Mouse (Mus musculus) hindbrain, embryonic 11.5 days (tissue): ENCODE measurements around the gene Gm49361. TPM values are rescaled to one million over a fixed set of nuclear protein-coding genes. Genes with fewer than 3 reads are reported as not detected.
"Not testable (repeated sequence)": the region's sequence is repeated elsewhere in the genome, so short reads cannot be mapped to it uniquely, and the experiment has no call there.

ENCODE experiments used
- ATAC-seq: fragments of 200-750 bp; cut with Nextera tagmentation; 2 replicates; pipeline ENCODE4 v1.8.0; 2017; ENCODE audit warnings: mild to moderate bottlenecking, moderate TSS enrichment, moderate library complexity; ENCODE audit not compliant: low FRiP score
- DNase-seq: peaks from one replicate; pipeline ENCODE4 v3.0.0-alpha.2; 2015; ENCODE audit warnings: low spot score
- H3K27ac ChIP-seq: fragments of 300-500 bp; sonication (generic); 2 replicates; pipeline ENCODE4 v1.5.1; 2014; ENCODE audit warnings: mild to moderate bottlenecking, low read depth, low read length
- H3K27me3 ChIP-seq: fragments of 300-500 bp; sonication (generic); 2 replicates; pipeline ENCODE4 v1.6.1; 2014; ENCODE audit warnings: mild to moderate bottlenecking, low read length, moderate library complexity, mixed read lengths; ENCODE audit not compliant: control insufficient read depth, insufficient read depth
- H3K36me3 ChIP-seq: fragments of 300-500 bp; sonication (generic); 2 replicates; pipeline ENCODE4 v1.6.1; 2014; ENCODE audit warnings: mild to moderate bottlenecking, low read length, moderate library complexity, mixed read lengths; ENCODE audit not compliant: control insufficient read depth, insufficient read depth
- H3K4me1 ChIP-seq: fragments of 300-500 bp; sonication (generic); replicated peaks from 2 replicates; pipeline ENCODE4 v1.6.1; 2014; ENCODE audit warnings: low read length, mixed read lengths; ENCODE audit not compliant: control insufficient read depth, insufficient read depth
- H3K4me2 ChIP-seq: fragments of 300-500 bp; sonication (generic); replicated peaks from 2 replicates; pipeline ENCODE4 v1.6.1; 2014; ENCODE audit warnings: mild to moderate bottlenecking, low read depth, low read length
- H3K4me3 ChIP-seq: fragments of 300-500 bp; sonication (generic); 2 replicates; pipeline ENCODE4 v1.5.1; 2014; ENCODE audit warnings: low read depth, low read length
- H3K9ac ChIP-seq: fragments of 300-500 bp; sonication (generic); 2 replicates; pipeline ENCODE4 v1.6.1; 2014; ENCODE audit warnings: low read depth, low read length
- H3K9me3 ChIP-seq: fragments of 300-500 bp; sonication (generic); 2 replicates; pipeline ENCODE4 v1.6.1; 2016; ENCODE audit warnings: low read length; ENCODE audit not compliant: control insufficient read depth
- WGBS: fragments of 180-500 bp; shearing (Covaris S2); extraction: QIAGEN DNeasy Blood & Tissue Kit; methylation state at CpG from one replicate; pipeline ENCODE4 v1.1.7; 2014; 5-methylcytosine and 5-hydroxymethylcytosine counted together
- polyA plus RNA-seq: library from polyadenylated mRNA; unstranded; fragments of >200 nt; fragmentation: Nextera tagmentation; extraction: Ambion mirVana; gene quantifications from 2 replicates; pipeline ENCODE4 v1.2.1, GENCODE M21; 2014

Gene Gm49361
- polyA plus RNA-seq, 1 experiment from 2014 or later: not detected

GRCm38 (mm10) chr14:57758237-57758636 is 12.3 kb upstream of the Gm49361 start, which contains the start of gene Lats2:
Lats2 (minus strand) TSS chr14:57758388.
- no peaks in the 10 kb centered on the region for H3K27me3 ChIP-seq
- no peak for DNase-seq
- no peaks in the 10 kb centered on the region for H3K9me3 ChIP-seq
- no peak for ATAC-seq
- H3K4me2 ChIP-seq: no peak within 1 kb of the TSS
- 74% methylated on average over 4 of the region's 4 CpGs for WGBS
- no peaks in the 10 kb centered on the region for H3K4me1 ChIP-seq
- H3K36me3 ChIP-seq: no peaks in the 10 kb centered on the region
- H3K9ac ChIP-seq: no peak within 1 kb of the TSS
- H3K27ac ChIP-seq: no peak within 1 kb of the TSS
- no peak within 1 kb of the TSS for H3K4me3 ChIP-seq

- DNase-seq (no peak), ATAC-seq (no peak)
- WGBS: 83% methylated on average over 4 of the region's 4 CpGs
- no peaks in the 10 kb centered on the region for H3K9me3 ChIP-seq
- H3K36me3 ChIP-seq: no peaks in the 10 kb centered on the region
- no peak overlapping the region for H3K4me2 ChIP-seq
- H3K4me1 ChIP-seq: no peaks in the 10 kb centered on the region
- no peaks in the 10 kb centered on the region for H3K27me3 ChIP-seq
- no peak overlapping the region for H3K27ac ChIP-seq
- H3K9ac ChIP-seq: no peak overlapping the region
- no peak overlapping the region for H3K4me3 ChIP-seq
Measured at GRCm38 (mm10) chr14:57756094-57756493, 10.2 kb upstream of the Gm49361 start.

GRCm38 (mm10) chr14:57755661-57756060 is 9.8 kb upstream of the Gm49361 start:
- Histone ChIP-seq H3K27ac (no peak overlapping the region), H3K4me1 (no peaks in the 10 kb centered on the region), H3K9ac (no peak overlapping the region), H3K27me3 (no peaks in the 10 kb centered on the region), H3K4me2 (no peak overlapping the region), H3K4me3 (no peak overlapping the region), H3K36me3 (no peaks in the 10 kb centered on the region), H3K9me3 (no peaks in the 10 kb centered on the region)
- DNase-seq: no peak
- WGBS: 91% methylated on average over 2 of the region's 2 CpGs
- ATAC-seq: no peak

GRCm38 (mm10) chr14:57753351-57753992 is 7.6 kb upstream of the Gm49361 start:
- DNase-seq: no peak
- H3K4me2 ChIP-seq: no peak overlapping the region
- WGBS: 40% methylated on average over 9 of the region's 9 CpGs
- no peaks in the 10 kb centered on the region for H3K36me3 ChIP-seq
- no peaks in the 10 kb centered on the region for H3K27me3 ChIP-seq
- no peaks in the 10 kb centered on the region for H3K9me3 ChIP-seq
- ATAC-seq: no peak
- no peak overlapping the region for H3K9ac ChIP-seq
- no peak overlapping the region for H3K27ac ChIP-seq
- H3K4me3 ChIP-seq: no peak overlapping the region
- H3K4me1 ChIP-seq: no peaks in the 10 kb centered on the region

- not testable (repeated sequence) for H3K9ac ChIP-seq, H3K4me1 ChIP-seq, H3K4me3 ChIP-seq, H3K9me3 ChIP-seq, H3K27ac ChIP-seq, H3K36me3 ChIP-seq, ATAC-seq, DNase-seq, H3K4me2 ChIP-seq, H3K27me3 ChIP-seq
Measured at GRCm38 (mm10) chr14:57751006-57751405, 5.1 kb upstream of the Gm49361 start.

GRCm38 (mm10) chr14:57749501-57749900 is 3.6 kb upstream of the Gm49361 start:
- Histone ChIP-seq H3K4me2 (no peak overlapping the region), H3K27me3 (no peaks in the 10 kb centered on the region), H3K9ac (no peak overlapping the region), H3K9me3 (no peaks in the 10 kb centered on the region), H3K36me3 (no peaks in the 10 kb centered on the region), H3K4me3 (no peak overlapping the region), H3K4me1 (no peaks in the 10 kb centered on the region), H3K27ac (no peak overlapping the region)
- ATAC-seq (no peak), DNase-seq (no peak)
- WGBS: 76% methylated on average over 2 of the region's 2 CpGs

GRCm38 (mm10) chr14:57745291-57745969 is 473 bp downstream of the Gm49361 start:
- no peaks in the 10 kb centered on the region for H3K4me1 ChIP-seq
- ATAC-seq (peak; percentile 84), DNase-seq (peak; percentile 69)
- peak overlapping the region; percentile 95 for H3K4me3 ChIP-seq
- H3K4me2 ChIP-seq: peak overlapping the region; percentile 85
- no peaks in the 10 kb centered on the region for H3K36me3 ChIP-seq
- WGBS: 1% methylated on average over 79 of the region's 103 CpGs
- H3K27ac ChIP-seq: peak overlapping the region; percentile 83
- peak overlapping the region; percentile 93 for H3K9ac ChIP-seq
- H3K27me3 ChIP-seq: no peaks in the 10 kb centered on the region
- no peaks in the 10 kb centered on the region for H3K9me3 ChIP-seq

GRCm38 (mm10) chr14:57744547-57744946 is 1.4 kb downstream of the Gm49361 start:
- Histone ChIP-seq H3K4me3 (peak overlapping the region; percentile 95), H3K36me3 (no peaks in the 10 kb centered on the region), H3K9ac (0 out of 2 replicates have a peak overlapping the region, but pooled peaks have one; percentile 17), H3K27ac (no peak overlapping the region), H3K4me1 (no peaks in the 10 kb centered on the region), H3K4me2 (peak overlapping the region; percentile 85), H3K27me3 (no peaks in the 10 kb centered on the region), H3K9me3 (no peaks in the 10 kb centered on the region)
- WGBS: 1% methylated on average over 8 of the region's 8 CpGs
- peak; percentile 51 for DNase-seq
- no peak for ATAC-seq

- Histone ChIP-seq H3K4me2 (no peak overlapping the region), H3K27ac (no peak overlapping the region)
Measured at GRCm38 (mm10) chr14:57740651-57741050, 5.3 kb downstream of the Gm49361 start.

More at GRCm38 (mm10) chr14:57740651-57741050, 5.3 kb downstream of the Gm49361 start:
- Histone ChIP-seq H3K4me3 (no peak overlapping the region), H3K9ac (no peak overlapping the region), H3K4me1 (no peaks in the 10 kb centered on the region), H3K36me3 (no peaks in the 10 kb centered on the region), H3K27me3 (no peaks in the 10 kb centered on the region), H3K9me3 (no peaks in the 10 kb centered on the region)
- no peak for DNase-seq
- no peak for ATAC-seq
- WGBS: 87% methylated on average over 8 of the region's 8 CpGs
